Mouse (Mus musculus) large intestine, adult 2 months (tissue): ENCODE measurements around the gene Cblb. TPM values are rescaled to one million over a fixed set of nuclear protein-coding genes. Genes with fewer than 3 reads are reported as not detected.

ENCODE experiments used
- DNase-seq: peaks from one replicate; pipeline ENCODE4 v3.0.0-alpha.2; 2012; ENCODE audit warnings: low read depth, low spot score
- WGBS: fragments of 180-500 bp; shearing (Covaris S2); methylation state at CpG from one replicate; pipeline ENCODE4 v1.1.7; 2018; 5-methylcytosine and 5-hydroxymethylcytosine counted together
- polyA plus RNA-seq: library from polyadenylated mRNA; depleted of rRNA; stranded (reverse); fragments of >200 nt; gene quantifications from 2 replicates; pipeline ENCODE4 v1.2.3, GENCODE M21; 2012

The Cblb gene
- polyA plus RNA-seq, 1 experiment, result 4.7 TPM

GRCm38 (mm10) chr16:52036295-52036694 lies 5.3 kb downstream of the Cblb start:
- WGBS, result 82% methylated on average over 3 of the region's 3 CpGs
- no peak for DNase-seq

- DNase-seq, result no peak
- WGBS, result 89% methylated on average over 4 of the region's 4 CpGs
Measured at GRCm38 (mm10) chr16:52038283-52038682, 7.3 kb downstream of the Cblb start.

- WGBS, result 36% methylated on average over 2 of the region's 2 CpGs
- no peak for DNase-seq
Measured at GRCm38 (mm10) chr16:52038821-52039220, 7.8 kb downstream of the Cblb start.

- DNase-seq, result no peak
- 74% methylated on average over 4 of the region's 4 CpGs for WGBS
Measured at GRCm38 (mm10) chr16:52040937-52041336, 9.9 kb downstream of the Cblb start.

GRCm38 (mm10) chr16:52042667-52043379 lies 11.8 kb downstream of the Cblb start:
- WGBS, result 72% methylated on average over 14 of the region's 14 CpGs
- DNase-seq, result no peak

GRCm38 (mm10) chr16:52043380-52044117 lies 12.5 kb downstream of the Cblb start:
- no peak for DNase-seq
- WGBS, result 81% methylated on average over 11 of the region's 11 CpGs

GRCm38 (mm10) chr16:52044518-52044917 lies 13.5 kb downstream of the Cblb start:
- no peak for DNase-seq
- WGBS, result 91% methylated on average over 7 of the region's 7 CpGs

- DNase-seq, result no peak
- WGBS, result 82% methylated on average over 4 of the region's 4 CpGs
Measured at GRCm38 (mm10) chr16:52044985-52045384, 14.0 kb downstream of the Cblb start.

- no peak for DNase-seq
- WGBS, result 89% methylated on average over 4 of the region's 4 CpGs
Measured at GRCm38 (mm10) chr16:52046464-52046863, 15.4 kb downstream of the Cblb start.

GRCm38 (mm10) chr16:52051106-52051505 lies 20.1 kb downstream of the Cblb start:
- 90% methylated on average over 8 of the region's 8 CpGs for WGBS
- DNase-seq, result no peak

GRCm38 (mm10) chr16:52052734-52053133 lies 21.7 kb downstream of the Cblb start:
- WGBS, result 93% methylated on average over 5 of the region's 5 CpGs

GRCm38 (mm10) chr16:52055236-52055635 lies 24.2 kb downstream of the Cblb start:
- DNase-seq, result no peak
- WGBS, result 85% methylated on average over 3 of the region's 3 CpGs

More at GRCm38 (mm10) chr16:52052734-52053133, 21.7 kb downstream of the Cblb start:
- no peak for DNase-seq

- WGBS, result 43% methylated on average over 4 of the region's 4 CpGs
- no peak for DNase-seq
Measured at GRCm38 (mm10) chr16:52056164-52056563, 25.1 kb downstream of the Cblb start.

- 97% methylated on average over 2 of the region's 2 CpGs for WGBS
- DNase-seq, result no peak
Measured at GRCm38 (mm10) chr16:52057335-52057734, 26.3 kb downstream of the Cblb start.

- DNase-seq, result no peak
- WGBS, result 66% methylated on average over 4 of the region's 4 CpGs
Measured at GRCm38 (mm10) chr16:52059535-52059934, 28.5 kb downstream of the Cblb start.

GRCm38 (mm10) chr16:52060100-52060719 lies 29.2 kb downstream of the Cblb start:
- 51% methylated on average over 17 of the region's 17 CpGs for WGBS
- DNase-seq, result no peak

GRCm38 (mm10) chr16:52061015-52061481 lies 30.0 kb downstream of the Cblb start:
- DNase-seq, result no peak
- WGBS, result 38% methylated on average over 4 of the region's 4 CpGs

- DNase-seq, result no peak
- 72% methylated on average over 12 of the region's 12 CpGs for WGBS
Measured at GRCm38 (mm10) chr16:52064309-52065105, 33.5 kb downstream of the Cblb start.

- WGBS, result 80% methylated on average over 10 of the region's 10 CpGs
- DNase-seq, result no peak
Measured at GRCm38 (mm10) chr16:52067632-52068516, 36.8 kb downstream of the Cblb start.
